Mouse (Mus musculus): Measurements from ENCODE around the gene Bspry. TPM values are rescaled to one million over a fixed set of nuclear protein-coding genes. Genes with fewer than 3 reads are reported as not detected.

The Bspry gene
- total RNA-seq, 4 experiments from 2014 or later: 5.5 to 32.9 (median 15.0) TPM

DNA sequence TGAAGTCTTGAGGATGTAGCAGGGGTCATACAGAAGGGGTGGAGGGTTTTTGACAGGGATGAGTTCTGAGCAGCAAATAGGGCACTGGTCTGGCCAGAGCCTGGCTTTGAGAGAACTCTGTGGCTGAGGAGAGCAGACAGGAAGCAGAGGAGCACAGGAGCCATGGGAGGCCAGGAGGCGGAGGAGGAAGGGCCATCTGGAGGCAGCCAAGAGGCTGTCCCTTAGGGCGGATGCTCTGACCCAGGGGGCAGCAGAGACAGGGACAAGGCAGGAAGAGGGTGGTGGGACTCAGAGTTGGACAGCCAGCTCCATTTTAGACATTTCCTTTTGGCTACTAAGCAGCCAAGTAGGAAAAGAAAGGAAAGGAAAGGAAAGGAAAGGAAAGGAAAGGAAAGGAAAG lies 36.2 kb downstream of the Bspry start:
- no peak for DNase-seq

DNA sequence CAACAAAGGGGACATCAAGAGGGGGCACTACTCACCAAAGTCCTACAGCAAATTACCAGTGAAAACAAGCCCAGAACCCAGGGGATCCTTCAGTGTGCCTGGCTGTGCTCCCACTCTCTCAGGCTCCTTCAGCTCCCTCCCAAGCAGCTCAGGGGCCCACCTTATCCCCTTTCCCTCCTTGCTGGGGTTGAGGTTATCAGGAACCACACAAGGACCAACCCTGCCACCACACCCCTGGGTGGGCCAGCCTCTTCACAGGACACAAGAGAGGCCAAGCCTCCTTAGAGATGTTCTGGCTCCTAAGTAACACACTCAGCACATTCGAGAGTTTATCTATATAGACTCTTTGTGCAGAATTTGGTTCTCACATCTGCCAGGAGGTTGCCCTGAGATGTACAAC lies 36.7 kb downstream of the Bspry start:
- DNase-seq: no peak

DNA sequence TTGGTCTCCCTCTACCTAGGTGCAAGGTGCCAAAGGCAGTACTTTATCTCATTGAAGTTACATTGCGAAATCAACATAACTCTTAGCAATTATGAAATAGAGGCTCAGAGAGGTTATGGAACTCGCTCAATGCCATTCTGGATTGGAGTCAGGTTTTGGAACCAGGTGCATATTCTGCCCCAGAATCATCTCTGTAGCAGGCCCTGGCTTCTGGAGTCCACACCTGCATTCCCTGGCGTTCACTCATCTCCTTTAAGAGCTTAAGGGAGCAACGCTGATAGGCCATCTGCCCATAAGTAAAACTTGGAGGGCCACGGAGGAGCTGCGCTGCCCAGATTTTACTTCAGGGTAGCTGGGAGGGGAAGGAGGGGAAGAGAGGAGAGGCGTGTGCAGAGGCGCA lies 37.2 kb downstream of the Bspry start:
- no peak for DNase-seq

DNA sequence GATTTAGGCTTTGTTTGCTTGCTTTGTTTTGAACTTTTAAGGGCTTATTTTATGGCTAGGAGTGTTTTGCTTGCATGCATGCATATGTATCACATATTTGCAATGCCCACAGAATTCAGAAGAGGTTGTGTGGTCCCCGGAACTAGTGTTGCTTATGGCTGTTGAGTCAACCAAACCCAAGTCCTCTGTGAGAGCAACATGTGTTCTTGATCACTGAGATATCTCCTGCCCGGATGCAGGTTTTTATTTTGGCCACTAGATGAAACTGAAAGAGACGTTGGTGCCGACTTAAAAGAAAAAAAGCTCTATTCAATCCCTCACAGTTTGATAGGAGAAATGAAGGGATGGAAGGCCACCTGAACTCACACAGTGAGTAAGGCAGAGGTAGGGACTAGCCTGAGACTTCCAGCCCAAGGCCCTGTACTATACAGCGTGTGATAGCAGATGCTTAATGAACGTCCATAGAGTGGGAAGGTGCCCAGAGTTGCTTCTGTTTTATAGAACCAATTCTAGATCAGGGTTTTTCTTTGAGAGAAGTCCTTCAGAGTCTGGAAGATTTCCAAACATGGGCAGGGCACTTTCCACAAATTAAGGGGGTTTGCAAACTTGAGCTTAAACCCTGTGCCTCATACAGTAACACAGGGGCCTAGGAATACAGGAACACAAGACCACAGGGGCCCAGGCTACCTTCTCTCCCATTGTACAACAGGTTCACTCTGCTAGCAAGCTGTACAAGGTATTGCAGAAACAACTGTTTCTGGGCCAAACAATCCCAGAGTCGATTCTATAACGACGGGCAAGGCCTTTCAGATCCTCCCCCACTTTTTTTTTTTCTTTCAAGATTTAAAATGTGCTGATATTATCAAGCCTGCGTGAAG lies 37.9 kb downstream of the Bspry start:
- DNase-seq: no peak

DNA sequence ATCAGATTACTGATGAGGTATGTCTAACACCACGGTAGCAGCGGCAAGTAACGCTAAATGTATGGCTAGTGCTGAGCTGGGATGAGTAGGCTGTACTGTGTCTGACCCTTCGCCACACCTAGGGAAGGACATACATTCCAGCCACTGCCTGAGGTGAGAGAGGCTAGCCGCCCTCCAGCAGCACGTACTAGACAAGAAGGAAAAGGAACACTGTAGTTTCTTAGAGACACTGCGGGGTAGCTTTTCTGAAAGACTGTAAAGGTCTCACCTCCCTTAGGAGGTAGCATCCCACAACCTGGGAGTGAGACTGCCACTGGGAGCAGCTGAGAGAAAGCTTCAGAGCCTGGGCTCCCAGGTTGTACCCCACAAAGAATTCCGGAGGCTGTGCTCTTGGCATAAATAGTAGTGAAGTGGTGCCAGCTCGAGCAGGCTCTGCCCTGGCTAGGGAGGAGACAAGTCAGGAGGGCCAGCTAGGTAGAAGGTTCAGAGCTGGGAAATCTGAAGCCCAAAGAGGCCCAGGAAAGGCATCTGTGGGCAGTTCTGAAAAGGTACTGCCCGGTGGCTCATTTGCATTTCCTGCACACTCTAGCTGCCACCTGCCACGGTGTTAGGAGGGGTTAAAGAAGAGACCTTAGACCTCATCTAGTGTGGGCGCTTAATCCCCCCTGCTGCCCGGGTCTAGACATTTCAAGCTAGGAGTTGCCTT lies 38.7 kb downstream of the Bspry start:
- DNase-seq: no peak

DNA sequence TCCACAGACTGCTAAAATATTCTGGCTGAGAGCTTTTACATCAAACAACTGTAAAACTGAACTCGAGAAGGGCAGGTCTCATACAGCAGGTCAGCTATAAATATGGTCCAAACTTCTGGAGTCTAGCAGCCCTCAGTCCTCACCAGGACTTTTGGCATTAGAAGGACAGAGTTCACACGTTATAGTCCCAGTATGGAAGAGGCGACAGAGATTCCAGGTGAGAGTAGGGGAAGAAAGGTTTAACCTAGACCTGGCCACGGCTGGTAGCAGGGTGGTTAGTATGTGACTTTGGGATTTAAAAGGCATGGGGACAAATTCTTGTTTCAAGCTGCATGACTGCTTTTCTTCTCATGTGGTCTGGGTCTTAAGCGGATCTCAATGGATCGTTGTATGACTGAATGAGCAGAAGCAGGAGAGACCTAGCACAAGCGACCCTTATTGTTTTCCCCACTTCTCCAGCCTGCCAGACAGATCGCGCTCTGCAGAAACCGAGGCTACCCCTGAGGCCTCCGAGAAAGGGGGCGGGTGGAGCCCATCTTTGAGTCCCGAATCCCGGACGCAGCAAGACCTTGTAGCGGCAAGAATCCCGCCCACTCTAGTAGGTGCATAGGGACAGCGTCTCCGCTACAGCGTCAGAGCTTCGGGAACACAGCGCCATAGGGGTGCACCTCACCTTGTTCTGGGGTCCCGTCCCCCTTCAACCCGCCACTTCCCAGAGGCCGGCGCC lies 39.4 kb downstream of the Bspry start:
- DNase-seq: peak; percentile 65

DNA sequence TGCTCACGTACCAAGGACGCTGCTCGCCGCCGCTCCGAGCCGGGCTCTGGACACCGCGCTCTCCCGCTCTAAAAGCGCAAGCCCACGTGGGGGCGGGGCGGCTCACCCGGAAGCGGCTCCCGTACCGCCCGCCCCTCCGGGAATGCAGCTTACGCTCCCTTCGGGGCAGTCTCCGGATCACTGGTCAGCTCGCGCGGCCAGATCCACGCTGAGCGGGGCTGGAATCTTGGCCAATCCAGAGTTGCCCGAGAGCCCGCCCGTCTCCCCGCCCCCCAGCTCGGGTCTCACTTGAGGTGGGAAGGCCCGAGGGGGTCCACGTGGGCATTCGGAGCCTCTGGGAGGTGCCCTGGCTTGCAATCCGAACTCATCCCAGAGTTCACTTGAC lies 40.0 kb downstream of the Bspry start, which contains the start of gene Alad:
Alad (minus strand) TSS at position 70 of the 385 bp plus-strand sequence.
- DNase-seq: peak; percentile 92

DNA sequence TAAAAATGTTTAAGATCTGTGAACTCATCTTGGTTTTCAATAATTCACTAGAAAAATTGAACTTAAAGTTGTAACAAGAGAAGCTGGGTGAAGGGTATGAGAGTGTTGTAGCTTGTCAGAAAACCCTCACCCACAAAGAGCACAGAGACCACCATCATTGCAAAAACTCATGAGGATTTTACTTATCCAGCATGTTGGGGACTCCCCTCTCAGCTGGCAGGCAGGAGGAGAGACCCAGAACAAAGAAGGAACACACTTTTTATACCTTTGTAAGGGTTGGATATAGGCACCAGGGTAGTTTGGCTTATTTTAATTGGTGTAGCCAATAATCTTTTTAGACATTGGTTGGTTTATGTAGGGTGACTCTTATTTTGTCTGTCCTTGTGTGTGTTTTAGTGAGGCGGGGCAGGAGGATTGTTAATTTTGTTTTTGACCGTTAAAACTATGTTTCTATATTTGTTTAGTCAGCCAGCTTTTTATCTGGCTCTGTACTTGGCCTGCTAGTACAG lies 41.1 kb downstream of the Bspry start:
- DNase-seq: no peak

DNA sequence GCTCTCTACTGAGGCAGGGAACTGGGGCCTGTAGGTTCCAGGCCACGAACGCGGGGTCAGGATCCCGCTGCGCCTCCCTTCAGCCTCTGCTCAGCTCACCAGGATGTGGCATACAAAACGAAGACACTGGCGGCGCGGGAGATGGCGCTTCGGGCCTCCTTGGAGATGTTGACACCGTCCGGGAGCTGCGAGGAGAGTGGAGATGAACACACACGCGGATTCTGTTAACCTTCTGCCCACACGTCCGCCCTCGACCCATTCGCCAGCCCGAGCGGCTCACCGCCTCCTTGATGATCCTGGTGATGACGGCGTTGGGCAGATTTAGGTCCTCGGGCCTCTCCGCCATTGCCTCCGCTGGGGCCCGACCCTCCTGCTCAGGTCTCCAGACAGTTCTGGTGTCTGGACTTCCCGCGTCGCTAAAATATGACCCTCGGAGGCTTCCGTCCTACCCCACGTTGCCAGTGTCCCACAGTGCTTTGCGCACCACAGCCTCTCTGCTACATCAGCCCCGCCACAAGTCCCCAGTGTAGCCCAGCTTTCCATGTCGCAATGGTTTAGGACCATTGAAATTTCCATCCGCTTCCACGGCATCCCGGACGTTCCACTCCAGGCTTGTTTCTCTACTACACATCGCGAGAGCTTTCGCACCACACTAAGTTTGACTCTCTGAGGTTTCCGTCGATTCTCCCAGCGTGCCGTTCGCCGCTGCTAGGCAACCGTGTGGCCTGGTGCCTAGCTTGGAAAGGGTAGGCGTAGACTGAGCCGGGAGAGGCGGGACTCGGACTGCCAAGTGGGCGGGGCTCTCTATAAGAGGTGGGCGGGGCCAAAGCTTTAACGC lies 45.0 kb downstream of the Bspry start, which contains the start of the genes Pole3 and 4933430I17Rik:
Pole3 (minus strand) TSS at position 418 of the 838 bp plus-strand sequence.
4933430I17Rik (plus strand) TSS at position 719 of the 838 bp plus-strand sequence.
- peak; percentile 96 for DNase-seq

DNA sequence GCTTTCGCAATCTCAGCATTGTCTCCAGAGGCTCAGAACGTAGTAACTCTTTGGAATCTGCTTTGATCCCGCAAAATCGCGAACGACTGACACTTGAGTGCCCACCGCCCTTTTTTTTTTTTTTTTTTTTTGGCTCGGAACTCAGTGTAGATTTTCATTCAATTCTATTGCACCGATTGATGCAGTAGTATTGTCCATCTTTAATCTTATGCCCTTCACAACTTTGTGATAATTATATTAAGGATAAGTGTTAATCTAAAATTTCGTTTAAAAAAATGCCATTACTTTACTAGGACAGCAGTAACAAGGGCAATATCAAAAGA lies 45.6 kb downstream of the Bspry start:
- no peak for DNase-seq

DNA sequence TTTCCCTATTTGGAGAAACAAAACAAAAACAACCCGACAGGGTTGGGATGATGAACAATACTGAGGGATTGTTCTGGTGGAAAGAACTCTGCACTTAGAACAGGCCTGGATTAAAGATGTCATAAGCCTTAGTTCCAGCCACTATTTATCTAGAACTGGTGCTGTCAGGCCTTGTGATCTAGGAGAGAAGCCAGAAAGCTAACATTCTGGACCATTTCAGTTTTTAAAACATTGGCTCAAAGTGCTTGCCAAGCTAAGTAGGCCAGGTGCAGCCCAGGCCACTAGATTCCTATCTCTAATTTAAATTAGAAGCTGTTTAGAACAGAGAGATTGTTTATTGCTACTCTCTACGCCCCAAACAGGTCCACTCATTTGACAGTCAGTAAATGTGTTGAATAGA lies 46.4 kb downstream of the Bspry start:
- no peak for DNase-seq

DNA sequence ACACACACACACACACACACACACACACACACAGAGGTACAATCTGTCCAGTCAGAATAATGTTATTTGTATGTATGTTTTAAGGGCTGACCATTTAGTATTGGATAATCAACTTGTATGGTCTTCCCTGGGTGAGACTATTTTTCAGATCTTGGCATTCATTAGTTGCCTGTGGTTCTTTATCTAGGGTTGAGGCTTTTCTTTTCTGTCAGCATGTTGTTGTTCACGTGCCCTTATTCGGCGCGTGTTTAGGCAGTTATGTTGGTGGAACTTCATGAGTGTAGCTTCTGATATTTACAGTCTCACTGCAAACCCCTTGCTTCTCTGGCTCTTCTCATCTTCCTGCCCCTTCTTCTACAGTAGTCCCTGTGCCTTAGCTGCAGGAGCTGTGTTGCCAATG lies 47.8 kb downstream of the Bspry start:
- DNase-seq: no peak

DNA sequence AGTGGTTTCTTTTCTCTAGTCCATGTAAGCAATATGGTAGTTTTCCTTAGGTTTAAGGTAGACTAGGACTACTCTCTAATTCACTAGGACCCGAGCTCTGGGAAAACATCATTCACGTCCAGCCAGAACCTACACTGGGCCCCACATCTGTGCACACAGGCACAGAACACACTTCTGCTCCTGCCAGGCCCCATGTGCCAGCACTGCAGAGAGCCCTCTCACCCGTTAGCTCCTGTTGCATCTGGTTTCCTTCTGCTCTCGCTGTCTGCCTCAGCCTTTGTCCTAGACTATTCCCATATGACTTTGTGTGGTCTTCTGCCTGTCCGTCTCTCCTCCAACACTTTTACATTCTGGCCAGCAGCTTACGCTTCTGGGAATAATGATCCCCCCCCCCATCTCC lies 53.9 kb downstream of the Bspry start:
- DNase-seq: no peak

DNA sequence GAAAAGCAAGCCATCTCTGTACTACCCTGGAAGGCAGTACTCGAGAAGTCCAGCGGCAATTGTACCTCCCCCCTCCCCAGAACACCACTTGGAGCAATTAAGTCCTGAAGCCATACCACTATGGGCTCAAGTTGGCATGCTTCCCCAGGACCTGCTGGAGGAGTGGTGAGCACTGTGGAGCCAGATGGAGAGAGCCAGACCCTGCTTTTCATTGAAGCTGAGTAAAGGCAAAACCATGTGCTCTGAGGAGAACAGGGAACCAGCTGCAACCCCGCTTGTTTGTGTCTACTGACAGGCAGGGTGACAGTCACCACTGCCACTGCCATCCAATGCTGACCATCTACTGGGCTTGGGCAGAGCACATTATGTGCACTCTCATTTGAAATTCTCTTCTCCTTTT lies 61.9 kb downstream of the Bspry start:
- no peak for DNase-seq

DNA sequence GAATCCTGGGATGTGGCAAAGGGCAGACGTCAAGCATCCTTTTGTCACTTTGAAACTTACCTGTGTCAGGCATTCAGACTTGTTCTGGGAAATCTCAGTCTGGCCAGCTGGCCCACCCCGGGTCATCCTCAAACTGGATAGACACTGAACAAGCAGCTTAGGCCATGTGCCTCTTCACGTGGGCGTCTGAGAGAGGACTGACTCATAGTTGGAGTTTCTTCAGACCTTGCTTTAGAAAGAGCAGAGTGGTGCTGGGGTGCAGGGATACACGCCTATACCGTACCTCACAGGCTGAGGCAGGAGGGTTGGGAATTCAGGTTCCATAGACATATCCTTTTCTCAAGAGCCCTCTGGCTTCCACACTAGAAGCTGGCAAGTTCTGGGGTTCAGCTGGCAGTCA lies 63.9 kb downstream of the Bspry start:
- DNase-seq: no peak

DNA sequence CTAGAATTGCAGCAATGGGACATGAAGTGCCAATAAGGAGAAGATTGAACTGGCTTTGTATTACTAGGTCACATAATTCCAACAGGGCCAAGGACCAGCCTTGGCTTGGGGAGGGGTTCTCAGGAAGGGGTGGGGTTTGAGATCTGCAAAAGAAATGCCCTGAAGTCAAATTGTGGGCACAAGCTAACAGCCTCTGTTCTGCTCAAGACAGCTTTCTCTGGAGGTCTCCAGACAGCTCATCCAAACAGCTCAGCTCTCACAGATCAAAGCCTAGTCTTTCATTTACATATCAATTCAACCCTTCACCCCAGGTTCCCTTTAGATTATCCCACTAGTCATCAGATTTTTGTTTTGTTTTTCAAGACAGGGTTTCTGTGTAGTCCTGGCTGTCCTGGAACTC lies 64.9 kb downstream of the Bspry start:
- no peak for DNase-seq

Other genes starting within 250 kb of the Bspry start
- 10 to 100 TPM in 2 of 4 experiments, 1 to 10 TPM in 2; 7.0 to 10.9 (median 9.2) TPM for gene Zfp37, start 249.0 kb upstream of the Bspry start, total RNA-seq (2022)
- 10 to 100 TPM; 41.7 to 74.1 (median 56.4) TPM for gene Slc31a2, start 217.5 kb upstream of the Bspry start, total RNA-seq (2022)
- 10 to 100 TPM; 35.0 to 56.7 (median 46.2) TPM for gene Fkbp15, start 119.5 kb upstream of the Bspry start, total RNA-seq (2022)
- gene Slc31a1, start 119.3 kb upstream of the Bspry start, total RNA-seq (2022): 10 to 100 TPM; 44.5 to 59.7 (median 49.9) TPM
- 10 to 100 TPM; 74.3 to 90.8 (median 78.5) TPM for gene Cdc26, start 71.4 kb upstream of the Bspry start, total RNA-seq (2022)
- gene Prpf4, start 71.3 kb upstream of the Bspry start, total RNA-seq (2022): 10 to 100 TPM; 28.6 to 37.7 (median 31.1) TPM
- gene Rnf183, start 44.8 kb upstream of the Bspry start, total RNA-seq (2022): 1 to 10 TPM in 2 of 4 experiments, under 1 TPM in 1, not detected in 1; 0.21 to 2.4 (median 1.2) TPM
- 1 to 10 TPM; 1.8 to 7.0 (median 4.8) TPM for gene Wdr31, start 9.2 kb upstream of the Bspry start, total RNA-seq (2022)
- 10 to 100 TPM; 13.7 to 35.8 (median 23.6) TPM for gene Hdhd3, start 23.4 kb downstream of the Bspry start, total RNA-seq (2022)
- gene Alad, start 39.9 kb downstream of the Bspry start, total RNA-seq (2022): 100 to 1,000 TPM; 135 to 180 (median 162) TPM
- 10 to 100 TPM; 55.6 to 59.0 (median 58.2) TPM for gene Pole3, start 45.0 kb downstream of the Bspry start, total RNA-seq (2022)
- 1 to 10 TPM in 1 of 4 experiments, under 1 TPM in 3; 0.35 to 1.3 (median 0.47) TPM for gene 4933430I17Rik, start 45.3 kb downstream of the Bspry start, total RNA-seq (2022)
- 10 to 100 TPM; 30.0 to 44.5 (median 38.0) TPM for gene Rgs3, start 79.8 kb downstream of the Bspry start, total RNA-seq (2022)